Mouse (Mus musculus) MEL (cell line): Measurements from ENCODE around the gene Zbtb21.

ENCODE experiments used
- CHD2 ChIP-seq: IDR thresholded peaks from 2 replicates; pipeline ENCODE4 v1.6.1; 2011; ENCODE audit warnings: low read length, improper control_type of control experiment
- CTCF ChIP-seq, 3 experiments: IDR thresholded peaks in 2 of 3; conservative IDR thresholded peaks in 1 of 3; 2 replicates each; pipeline ENCODE4 v1.5.1; 2011 to 2012; ENCODE audit warnings: low read length in 3 of 3, low read depth in 2 of 3, mild to moderate bottlenecking in 2 of 3, improper control_type of control experiment in 1 of 3, inconsistent platforms in 1 of 3, mixed read lengths in 1 of 3, moderate library complexity in 1 of 3; ENCODE audit not compliant: control insufficient read depth in 1 of 3, insufficient read depth in 1 of 3, poor library complexity in 1 of 3, severe bottlenecking in 1 of 3
- EP300 ChIP-seq, 2 experiments: IDR thresholded peaks; 2 replicates each; pipeline ENCODE4 v1.6.1; 2011; ENCODE audit warnings: improper control_type of control experiment in 2 of 2, low read length in 2 of 2, low read depth in 1 of 2, mild to moderate bottlenecking in 1 of 2
- GABPA ChIP-seq: IDR thresholded peaks from 2 replicates; pipeline ENCODE4 v1.6.1; 2012; ENCODE audit warnings: low read depth, mild to moderate bottlenecking, inconsistent platforms, low read length, improper control_type of control experiment, moderate library complexity
- MAX ChIP-seq: IDR thresholded peaks from 2 replicates; pipeline ENCODE4 v1.6.1; 2011; ENCODE audit warnings: low read length, improper control_type of control experiment
- POLR2A ChIP-seq, 2 experiments: IDR thresholded peaks; 2 replicates each; pipeline ENCODE4 v1.6.1; 2011 to 2012; ENCODE audit warnings: low read length in 2 of 2, mild to moderate bottlenecking in 2 of 2, control low read depth in 1 of 2, improper control_type of control experiment in 1 of 2, low read depth in 1 of 2, moderate library complexity in 1 of 2; ENCODE audit not compliant: control insufficient read depth in 1 of 2, insufficient read depth in 1 of 2, poor library complexity in 1 of 2
- POLR2AphosphoS2 ChIP-seq: IDR thresholded peaks from 2 replicates; pipeline ENCODE4 v1.6.1; 2011; ENCODE audit warnings: low read length, improper control_type of control experiment

- TF ChIP-seq POLR2A (IDR thresholded peaks at IDR 0.05; ENCODE audit: control insufficient read depth in 1 of 2, insufficient read depth in 1 of 2, low read depth in 1 of 2, low read length in 2 of 2, poor library complexity in 1 of 2): no peak
- no peak for TF ChIP-seq POLR2AphosphoS2
- no peak for TF ChIP-seq MAX
- TF ChIP-seq GABPA: no peak
- no peak for TF ChIP-seq CTCF (IDR thresholded peaks at IDR 0.05 in 2 of 3, conservative IDR thresholded peaks at IDR 0.05 in 1 of 3; ENCODE audit: control insufficient read depth in 1 of 3, insufficient read depth in 1 of 3, low read depth in 2 of 3, low read length in 3 of 3, poor library complexity in 1 of 3, severe bottlenecking in 1 of 3)
- TF ChIP-seq EP300 (IDR thresholded peaks at IDR 0.05; ENCODE audit: low read depth in 1 of 2, low read length in 2 of 2): peak; percentile 59 to 81
- no peak for TF ChIP-seq CHD2
Measured at GRCm38 (mm10) chr16:97958401-97958973, 3.9 kb downstream of the Zbtb21 start.
